Mouse (Mus musculus): Measurements from ENCODE around the gene BC055324. TPM values are rescaled to one million over a fixed set of nuclear protein-coding genes. Genes with fewer than 3 reads are reported as not detected.

BC055324 gene
- polyA plus RNA-seq, 1 experiment from 2014 or later, result 15.5 TPM

DNA sequence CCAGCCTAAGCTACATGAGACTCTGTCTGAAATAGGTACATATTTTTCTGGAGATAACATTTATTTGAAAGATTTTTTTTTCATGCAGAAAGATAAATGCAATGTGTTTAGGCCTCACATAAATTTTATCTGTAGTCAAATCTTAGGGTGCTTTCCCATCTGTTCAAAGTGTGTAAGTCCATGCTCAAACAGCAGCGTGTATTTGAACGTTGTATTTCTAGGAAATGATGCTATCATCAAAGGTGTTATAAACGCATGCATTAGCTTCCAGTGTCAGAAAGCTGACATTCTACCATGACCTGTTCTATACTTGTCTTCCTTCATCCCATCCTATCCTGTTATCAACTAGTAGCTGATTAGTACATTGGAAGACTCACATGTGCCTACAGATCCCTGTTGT is 91.2 kb downstream of the BC055324 start:
- no peaks in the 10 kb centered on the region for H3K27me3 ChIP-seq (replicated peaks)
- no peaks in the 10 kb centered on the region for H3K36me3 ChIP-seq
- ATAC-seq, result no peak
- no peaks in the 10 kb centered on the region for H3K9me3 ChIP-seq (replicated peaks)
- H3K9ac ChIP-seq, result no peak overlapping the region
- H3K27ac ChIP-seq, result no peak overlapping the region
- 76% methylated on average over 3 of the region's 3 CpGs for WGBS (ENCODE audit: insufficient replicate concordance)
- H3K4me1 ChIP-seq, result no peaks in the 10 kb centered on the region
- H3K4me3 ChIP-seq, result no peak overlapping the region
- H3K4me2 ChIP-seq, result no peak overlapping the region

DNA sequence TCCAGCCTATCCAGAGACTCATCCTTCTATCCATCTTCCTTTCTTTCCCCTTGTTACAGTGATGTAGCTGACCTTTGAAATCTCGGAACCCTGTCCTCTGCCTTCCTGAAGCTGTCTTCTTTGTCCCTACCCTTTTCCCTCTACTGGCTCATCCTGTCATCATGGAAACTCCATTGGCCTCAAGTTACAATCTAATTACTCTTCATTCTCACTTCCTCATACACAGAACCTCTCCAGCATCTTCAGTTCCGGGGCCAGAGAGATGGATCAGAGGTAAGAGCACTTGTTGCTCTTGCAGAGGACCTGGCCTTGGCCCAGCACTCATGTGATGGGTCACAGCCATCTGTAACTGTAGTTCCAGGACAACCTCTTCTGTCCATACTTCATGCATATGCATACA is 94.4 kb downstream of the BC055324 start:
- H3K9me3 ChIP-seq (replicated peaks), result no peaks in the 10 kb centered on the region
- H3K27ac ChIP-seq, result no peak overlapping the region

GRCm38 (mm10) chr1:163899575-163899974 is 95.0 kb downstream of the BC055324 start:
- H3K4me3 ChIP-seq, result no peak overlapping the region
- H3K36me3 ChIP-seq, result no peaks in the 10 kb centered on the region
- no peak overlapping the region for H3K27ac ChIP-seq
- no peaks in the 10 kb centered on the region for H3K9me3 ChIP-seq (replicated peaks)
- H3K9ac ChIP-seq, result no peak overlapping the region
- WGBS (ENCODE audit: insufficient replicate concordance), result 68% methylated on average over 2 of the region's 2 CpGs
- no peak for ATAC-seq
- no peaks in the 10 kb centered on the region for H3K4me1 ChIP-seq
- H3K4me2 ChIP-seq, result no peak overlapping the region
- no peaks in the 10 kb centered on the region for H3K27me3 ChIP-seq (replicated peaks)

More for the DNA sequence above, 94.4 kb downstream of the BC055324 start:
- H3K9ac ChIP-seq, result no peak overlapping the region
- no peak for ATAC-seq
- H3K36me3 ChIP-seq, result no peaks in the 10 kb centered on the region
- no peak overlapping the region for H3K4me2 ChIP-seq
- H3K4me3 ChIP-seq, result no peak overlapping the region
- 58% methylated on average over 2 of the region's 2 CpGs for WGBS (ENCODE audit: insufficient replicate concordance)
- no peaks in the 10 kb centered on the region for H3K27me3 ChIP-seq (replicated peaks)
- no peaks in the 10 kb centered on the region for H3K4me1 ChIP-seq

DNA sequence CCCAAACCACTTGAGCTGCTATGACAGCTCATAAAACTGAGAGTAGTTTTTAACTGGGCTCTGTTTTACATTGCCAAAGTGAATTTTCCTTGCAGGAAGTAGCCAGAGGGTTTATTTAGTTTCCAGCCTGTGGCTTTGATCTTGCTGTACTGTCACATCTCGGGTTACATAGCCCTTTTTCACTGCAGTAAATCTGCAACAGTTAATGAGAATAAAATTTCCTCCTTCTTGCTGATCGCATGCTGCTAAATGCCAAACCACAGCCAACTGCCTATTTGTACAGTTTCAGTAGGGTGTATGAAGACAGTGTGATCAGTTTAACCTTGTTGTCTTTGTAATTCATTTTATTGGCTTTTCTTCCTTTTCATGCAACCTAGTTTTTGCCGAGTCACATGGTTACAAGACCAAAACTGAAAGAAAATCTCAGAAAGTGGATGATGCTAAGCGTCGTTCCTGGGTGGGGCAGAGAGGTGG is 96.3 kb downstream of the BC055324 start:
- H3K9me3 ChIP-seq (replicated peaks), result no peaks in the 10 kb centered on the region
- H3K27me3 ChIP-seq (replicated peaks), result no peaks in the 10 kb centered on the region
- no peak overlapping the region for H3K27ac ChIP-seq
- no peak overlapping the region for H3K4me2 ChIP-seq
- no peak for ATAC-seq
- no peak overlapping the region for H3K4me3 ChIP-seq
- WGBS (ENCODE audit: insufficient replicate concordance), result 62% methylated on average over 5 of the region's 5 CpGs
- H3K9ac ChIP-seq, result no peak overlapping the region
- H3K4me1 ChIP-seq, result no peaks in the 10 kb centered on the region
- no peaks in the 10 kb centered on the region for H3K36me3 ChIP-seq

Other genes starting within 250 kb of the BC055324 start
- gene Kifap3, start 215.2 kb downstream of the BC055324 start, polyA plus RNA-seq (2016; fragmentation: Nextera tagmentation; extraction: Ambion mirVana), result 5.3 and 5.9 TPM in 2 replicates
- 17.0 and 18.8 TPM in 2 replicates for gene Scyl3, start 65.7 kb downstream of the BC055324 start, polyA plus RNA-seq (2016; fragmentation: Nextera tagmentation; extraction: Ambion mirVana)
- gene Mettl18, start 93 bp upstream of the BC055324 start, polyA plus RNA-seq (2016; fragmentation: Nextera tagmentation; extraction: Ambion mirVana), result 6.4 and 6.7 TPM in 2 replicates
- 0.05 TPM in 1 of 2 replicates, not detected in the other for gene Sele, start 53.4 kb upstream of the BC055324 start, polyA plus RNA-seq (2016; fragmentation: Nextera tagmentation; extraction: Ambion mirVana)
- 2.0 and 3.2 TPM in 2 replicates for gene Sell, start 67.2 kb upstream of the BC055324 start, polyA plus RNA-seq (2016; fragmentation: Nextera tagmentation; extraction: Ambion mirVana)
- gene Selp, start 120.5 kb upstream of the BC055324 start, polyA plus RNA-seq (2016; fragmentation: Nextera tagmentation; extraction: Ambion mirVana), result 0.38 and 0.41 TPM in 2 replicates
- 6.2 and 7.0 TPM in 2 replicates for gene F5, start 157.0 kb upstream of the BC055324 start, polyA plus RNA-seq (2016; fragmentation: Nextera tagmentation; extraction: Ambion mirVana)